Mouse (Mus musculus): ENCODE measurements around the gene Nhp2. TPM values are rescaled to one million over a fixed set of nuclear protein-coding genes. Genes with fewer than 3 reads are reported as not detected.

Gene Nhp2
- 10 to 100 TPM; 24.9 to 25.7 TPM for total RNA-seq (2021)
- long read RNA-seq, experiment 1, transcript Nhp2-202 (4 exons, 1,042 nt), result major isoform, 39 of 42 reads
- long read RNA-seq, experiment 1, partial matches to known transcripts, result 0 of 42 reads
- long read RNA-seq, experiment 1, other reads (novel, unspliced or antisense), result 0 of 42 reads
- long read RNA-seq, experiment 2, transcript Nhp2-202 (4 exons, 1,042 nt), result major isoform, 42 of 44 reads
- long read RNA-seq, experiment 2, partial matches to known transcripts, result 0 of 44 reads
- long read RNA-seq, experiment 2, other reads (novel, unspliced or antisense), result 2 of 44 reads

DNA sequence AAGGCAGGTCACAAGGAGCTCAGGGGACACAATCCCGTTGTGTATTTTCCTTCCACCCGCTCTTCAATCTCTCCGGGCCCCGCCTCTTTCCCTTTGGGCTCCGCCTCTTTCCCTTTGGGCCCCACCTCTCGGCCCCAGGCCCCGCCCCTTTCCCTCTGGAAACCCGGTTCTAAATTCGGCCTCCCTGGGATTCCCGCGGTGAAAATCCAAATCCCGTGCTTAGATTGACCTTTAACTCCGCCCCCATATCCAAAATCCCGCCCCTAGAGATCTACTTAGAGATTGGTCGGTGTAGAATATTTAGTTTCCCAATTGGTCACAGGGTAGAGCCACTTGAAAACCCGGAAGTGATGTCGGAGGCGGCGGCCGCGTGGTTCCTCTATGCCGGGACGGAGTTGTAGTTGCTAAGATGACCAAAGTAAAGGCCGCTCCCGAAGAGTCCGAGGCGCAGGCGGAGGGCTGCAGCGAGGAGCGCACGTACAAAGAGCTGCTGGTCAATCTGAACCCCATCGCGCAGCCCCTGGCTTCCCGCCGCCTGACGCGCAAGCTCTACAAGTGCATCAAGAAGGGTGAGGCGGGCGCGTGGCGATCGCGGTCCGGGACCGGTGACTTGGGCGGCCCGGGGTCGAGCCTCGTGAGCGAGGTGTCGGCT is at the start of gene Nhp2:
Gene Nhp2 (plus strand): TSS at position 327 of the 652 bp plus-strand sequence.
- intact Hi-C loops (cut with DNase I), result loop anchor here (2.0 to 5.0 kb wide), 2 partner anchors 15 to 33 kb away; partner anchors contain the start of genes D930048N14Rik, N4bp3 and Rmnd5b
- Histone ChIP-seq H3K4me3 (peak within 1 kb of the TSS; percentile 95), H3K27ac (peak within 1 kb of the TSS; percentile 93)
- DNase-seq, result peak; percentile 96
- TF ChIP-seq CTCF (IDR thresholded peaks at IDR 0.05), result no peak

DNA sequence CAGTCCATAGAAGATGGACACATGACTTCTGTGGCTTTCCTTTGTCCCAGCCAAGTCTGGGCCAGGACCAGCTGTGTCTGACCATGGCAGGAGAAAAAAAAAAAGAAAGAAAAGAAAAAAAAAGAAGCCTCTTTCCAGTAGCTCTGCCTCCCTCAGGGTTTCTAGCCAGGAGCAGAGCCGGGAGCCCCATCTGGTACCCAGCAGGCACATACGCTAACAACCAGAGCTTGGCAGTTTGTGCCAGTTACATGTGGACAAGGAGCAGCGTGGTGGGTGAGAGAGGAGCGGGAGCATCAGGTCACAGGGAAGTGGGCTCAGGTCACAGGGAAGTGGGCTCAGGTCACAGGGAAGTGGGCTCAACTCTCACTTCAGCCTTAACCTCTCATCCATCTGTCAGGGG is 43.1 kb upstream of the Nhp2 start:
- intact Hi-C loops (cut with DNase I), result no loop called here
- Histone ChIP-seq H3K27ac (no peak overlapping the region), H3K4me3 (no peak overlapping the region)
- no peak for DNase-seq
- TF ChIP-seq CTCF (IDR thresholded peaks at IDR 0.05), result no peak

DNA sequence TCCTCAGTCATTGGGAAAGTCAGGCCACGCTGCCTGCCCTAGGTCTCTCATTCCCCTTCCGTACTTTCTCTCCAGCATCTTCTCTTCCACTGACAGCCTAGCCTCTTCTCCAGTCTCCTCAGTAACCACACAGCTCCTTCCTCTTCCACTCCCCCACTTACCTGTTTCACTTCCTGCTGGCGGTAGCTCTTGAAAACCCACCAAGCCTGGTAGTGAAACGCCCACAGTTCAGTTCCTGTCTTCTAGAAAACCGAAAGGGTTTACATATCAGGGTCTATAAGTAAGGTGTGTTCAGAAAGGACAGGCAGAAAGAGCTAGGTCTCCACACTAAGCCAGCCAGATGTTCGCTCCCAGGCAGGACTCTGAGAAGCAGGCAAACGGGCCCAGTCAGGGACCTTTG is 41.9 kb upstream of the Nhp2 start:
- H3K27ac ChIP-seq, result no peak overlapping the region
- DNase-seq, result no peak
- intact Hi-C loops (cut with DNase I), result no loop called here
- H3K4me3 ChIP-seq, result no peak overlapping the region
- TF ChIP-seq CTCF (IDR thresholded peaks at IDR 0.05), result no peak

DNA sequence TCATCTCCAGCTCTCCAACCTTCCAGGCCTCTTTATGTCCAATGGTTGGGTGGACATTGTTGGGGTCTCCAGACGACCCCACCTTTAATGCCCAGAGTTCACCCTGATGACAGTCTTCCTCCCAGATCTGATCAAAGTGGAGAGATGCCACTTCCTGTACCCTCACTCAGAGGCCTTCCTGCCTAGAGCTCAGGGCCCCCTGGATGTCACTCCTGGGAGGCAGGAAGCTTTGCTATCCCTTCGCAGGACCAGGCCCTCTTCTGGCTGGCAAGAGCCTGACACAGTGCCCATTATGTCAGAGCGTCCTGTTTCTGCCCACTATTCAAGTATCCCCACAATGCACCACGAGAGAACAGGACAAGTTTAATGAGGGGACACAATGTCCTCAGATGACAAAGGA is 40.5 kb upstream of the Nhp2 start:
- H3K4me3 ChIP-seq, result no peak overlapping the region
- intact Hi-C loops (cut with DNase I), result no loop called here
- H3K27ac ChIP-seq, result no peak overlapping the region
- no peak for TF ChIP-seq CTCF (IDR thresholded peaks at IDR 0.05)
- no peak for DNase-seq

DNA sequence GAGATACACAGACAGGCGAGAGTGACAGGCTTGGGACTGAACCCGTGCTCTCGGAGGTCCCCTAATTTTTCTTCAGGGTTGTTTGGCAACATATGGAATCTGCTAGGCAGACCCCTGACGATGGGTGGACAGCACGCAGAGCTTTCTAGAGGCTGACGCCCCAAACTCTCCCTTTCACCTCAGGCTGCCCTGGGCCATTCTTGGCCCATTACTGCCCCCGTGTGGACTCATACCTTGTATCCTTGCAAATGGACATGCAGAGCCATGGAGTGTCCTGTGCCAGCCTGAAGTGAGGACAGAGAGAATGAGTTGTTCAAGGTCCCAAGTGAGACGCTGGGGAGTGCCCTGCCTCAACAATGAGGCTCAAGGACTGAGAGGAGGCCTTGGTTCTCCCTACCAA is 36.8 kb upstream of the Nhp2 start:
- peak; percentile 71 for TF ChIP-seq CTCF (IDR thresholded peaks at IDR 0.05)
- Histone ChIP-seq H3K27ac (no peak overlapping the region), H3K4me3 (no peak overlapping the region)
- intact Hi-C loops (cut with DNase I), result no loop called here
- DNase-seq, result peak; percentile 81

DNA sequence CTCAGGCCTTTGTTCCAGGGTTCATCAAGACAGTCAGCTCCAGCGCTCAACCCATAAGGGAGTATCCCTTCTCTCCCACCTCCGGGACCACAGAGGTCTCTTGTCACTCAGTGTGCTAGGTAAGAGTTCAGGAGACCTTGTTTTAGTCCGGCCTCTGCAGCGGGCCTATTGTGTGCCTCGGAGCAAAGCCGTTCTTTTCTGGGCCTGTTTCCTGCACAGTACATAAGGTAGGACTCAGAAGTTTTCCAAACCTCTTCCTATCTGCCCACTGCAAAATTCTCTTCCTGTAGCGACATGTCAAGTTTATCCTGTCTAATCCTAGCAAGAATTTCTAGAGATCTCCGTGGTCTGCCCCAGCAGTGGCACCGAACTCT is 35.5 kb upstream of the Nhp2 start:
- intact Hi-C loops (cut with DNase I), result no loop called here
- no peak for DNase-seq
- H3K4me3 ChIP-seq, result peak overlapping the region; percentile 83
- no peak for TF ChIP-seq CTCF (IDR thresholded peaks at IDR 0.05)
- peak overlapping the region; percentile 97 for H3K27ac ChIP-seq

DNA sequence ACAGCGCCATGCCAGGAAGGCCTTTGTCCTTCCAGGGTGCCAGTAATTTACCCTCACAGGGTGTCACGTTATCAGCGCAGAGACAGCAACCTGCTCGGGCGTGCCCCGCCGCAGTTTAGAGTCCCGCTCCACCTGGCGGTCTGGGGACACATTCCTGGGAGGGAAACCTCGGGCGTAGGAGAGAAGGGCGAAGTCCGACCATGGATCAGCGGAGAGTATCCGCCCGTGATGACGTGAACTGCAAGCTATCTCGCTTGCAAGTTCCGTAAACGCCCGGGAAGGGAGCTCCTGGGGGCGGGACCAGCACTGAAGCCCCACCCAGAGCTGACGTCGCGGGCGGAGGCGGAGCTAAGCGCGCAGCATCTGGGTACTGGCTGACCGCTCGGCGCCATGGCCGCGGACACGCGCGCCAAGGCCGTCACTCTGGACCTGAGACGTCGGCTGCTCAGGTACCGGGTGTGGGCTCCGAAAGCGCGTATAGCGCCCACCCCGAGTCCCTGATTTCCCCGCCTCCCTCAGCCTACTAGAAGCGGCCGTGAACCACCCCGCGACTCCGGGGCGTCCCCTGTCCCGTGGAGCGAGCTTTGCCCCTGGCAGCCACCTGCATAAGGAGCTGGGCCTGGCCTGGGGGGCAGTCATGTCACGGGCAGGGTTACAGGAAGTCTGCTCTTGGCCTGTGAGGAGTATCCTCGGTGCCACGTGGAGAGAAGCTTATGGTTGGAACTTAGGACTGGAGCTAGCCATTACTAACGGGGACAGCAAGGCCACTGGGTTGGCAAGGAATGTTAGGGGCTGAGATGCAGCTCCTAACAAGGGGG is 34.9 kb upstream of the Nhp2 start, which contains the start of gene Phykpl:
Gene Phykpl (plus strand): TSS at position 327 of the 818 bp plus-strand sequence.
- Histone ChIP-seq H3K4me3 (peak within 1 kb of the TSS; percentile 83), H3K27ac (peak within 1 kb of the TSS; percentile 97)
- DNase-seq, result peak; percentile 97
- peak; percentile 35 for TF ChIP-seq CTCF (IDR thresholded peaks at IDR 0.05)
- intact Hi-C loops (cut with DNase I), result no loop called here

DNA sequence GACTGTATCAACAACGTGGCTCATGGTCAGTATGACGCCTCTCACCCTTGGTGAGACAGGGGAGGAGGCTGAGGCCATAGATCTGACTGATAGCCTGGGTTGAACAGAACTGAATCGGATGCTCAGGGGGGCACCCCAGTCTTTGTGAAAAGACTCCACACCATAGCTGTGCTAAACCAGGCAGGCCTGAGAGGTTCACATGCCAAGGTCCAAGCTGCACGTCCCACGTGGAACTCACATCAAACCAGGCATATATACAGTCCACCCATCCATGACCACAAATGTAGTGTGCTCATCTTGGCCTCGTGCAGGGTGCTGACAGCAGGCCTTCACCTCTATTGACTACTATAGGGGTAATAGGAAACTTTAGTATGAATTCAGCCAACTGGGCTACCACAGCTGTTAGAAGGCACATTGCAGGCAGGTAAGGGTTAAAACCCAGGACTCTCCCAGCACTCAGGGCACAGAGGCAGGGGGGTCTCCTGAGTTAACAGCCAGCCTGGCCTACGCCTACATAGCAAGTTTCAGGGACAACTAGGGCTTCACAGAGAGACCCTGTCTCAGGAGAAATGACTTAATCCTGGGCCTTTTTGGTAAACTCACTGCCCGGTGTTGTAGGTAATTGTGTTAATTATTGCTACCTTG is 33.8 kb upstream of the Nhp2 start:
- peak overlapping the region; percentile 83 for H3K4me3 ChIP-seq
- no peak for DNase-seq
- TF ChIP-seq CTCF (IDR thresholded peaks at IDR 0.05), result no peak
- peak overlapping the region; percentile 97 for H3K27ac ChIP-seq
- intact Hi-C loops (cut with DNase I), result no loop called here

DNA sequence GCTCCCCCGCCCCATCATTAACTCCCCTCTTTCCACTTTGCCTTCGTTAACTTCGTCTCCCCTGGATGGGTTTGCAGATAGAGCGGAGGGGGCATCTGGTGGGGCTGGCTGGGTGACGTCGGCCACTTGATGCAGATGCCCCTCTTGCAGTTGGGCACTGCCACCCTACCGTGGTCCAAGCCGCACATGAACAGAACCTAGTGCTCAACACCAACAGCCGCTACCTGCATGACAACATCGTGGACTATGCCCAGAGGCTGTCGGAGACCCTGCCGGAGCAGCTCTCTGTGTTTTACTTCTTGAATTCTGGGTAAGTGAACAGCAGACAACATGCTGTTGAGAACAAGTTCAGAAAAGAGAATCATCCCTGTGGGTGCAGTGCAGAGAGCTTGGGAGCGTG is 33.1 kb upstream of the Nhp2 start:
- DNase-seq, result no peak
- intact Hi-C loops (cut with DNase I), result no loop called here
- no peak overlapping the region for H3K4me3 ChIP-seq

DNA sequence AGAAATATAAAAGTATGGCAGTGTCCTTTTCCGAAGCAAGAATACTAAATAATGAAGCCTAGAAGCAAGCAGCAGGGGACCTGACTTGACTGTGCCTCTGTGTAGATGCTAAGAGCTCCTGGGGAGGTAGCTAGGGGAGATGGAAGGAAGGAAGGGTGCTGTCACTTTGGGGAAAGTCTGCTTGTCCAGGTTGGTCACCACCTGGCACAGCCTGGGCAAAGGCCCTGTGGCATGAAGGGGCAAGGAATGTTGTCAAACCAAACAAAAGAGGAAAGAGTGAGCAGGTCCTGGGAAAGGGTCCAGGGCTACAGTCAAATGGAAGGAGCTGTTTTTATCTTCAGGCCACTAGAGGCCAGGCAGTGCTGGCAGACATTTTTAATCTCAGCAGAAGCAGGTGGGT is 32.5 kb upstream of the Nhp2 start:
- no peak for DNase-seq
- Histone ChIP-seq H3K4me3 (no peak overlapping the region), H3K27ac (no peak overlapping the region)
- intact Hi-C loops (cut with DNase I), result no loop called here
- no peak for TF ChIP-seq CTCF (IDR thresholded peaks at IDR 0.05)

More for the DNA sequence above, 33.1 kb upstream of the Nhp2 start:
- H3K27ac ChIP-seq, result no peak overlapping the region
- no peak for TF ChIP-seq CTCF (IDR thresholded peaks at IDR 0.05)

DNA sequence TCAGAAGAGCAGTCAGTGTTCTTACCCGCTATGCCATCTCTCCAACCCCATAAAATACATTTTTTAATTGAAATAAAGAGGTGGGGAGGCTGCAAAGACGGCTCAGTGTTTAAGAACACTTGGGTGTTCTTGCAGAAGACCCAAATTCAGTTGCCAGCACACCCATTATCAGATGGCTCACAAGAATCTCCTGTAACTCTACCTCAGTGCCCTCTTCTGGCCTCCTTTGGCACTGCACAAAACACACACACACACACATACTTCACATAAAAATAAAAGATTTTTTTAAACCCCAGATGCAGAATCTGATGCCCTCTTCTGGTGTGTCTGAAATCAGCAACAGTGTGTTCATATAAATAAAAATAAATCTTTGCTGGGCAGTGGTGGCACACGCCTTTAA is 30.7 kb upstream of the Nhp2 start:
- intact Hi-C loops (cut with DNase I), result no loop called here
- TF ChIP-seq CTCF (IDR thresholded peaks at IDR 0.05), result no peak; the same call in 1 of the 2 replicates
- Histone ChIP-seq H3K27ac (no peak overlapping the region), H3K4me3 (no peak overlapping the region)
- no peak for DNase-seq

DNA sequence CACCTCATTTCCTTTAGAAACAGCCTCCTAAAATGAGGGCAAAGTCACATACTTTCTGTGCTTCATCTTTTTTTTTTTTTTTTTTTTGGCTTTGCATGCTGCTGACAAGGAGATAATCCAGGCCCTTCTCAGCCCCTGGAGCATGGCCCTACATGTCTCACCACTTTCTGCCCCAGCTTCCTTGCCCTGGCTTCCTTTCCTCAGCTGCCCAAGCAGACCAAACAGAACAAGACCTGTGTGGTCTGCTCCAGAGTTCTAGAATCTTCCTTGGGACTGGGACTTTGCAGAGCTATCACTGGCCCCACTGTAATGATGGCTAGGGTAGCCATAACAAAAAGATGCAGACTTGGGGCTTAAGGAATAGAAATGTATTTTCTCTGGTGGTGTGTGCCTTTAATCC is 29.5 kb upstream of the Nhp2 start:
- Histone ChIP-seq H3K4me3 (no peak overlapping the region), H3K27ac (no peak overlapping the region)
- intact Hi-C loops (cut with DNase I), result no loop called here
- DNase-seq, result no peak
- TF ChIP-seq CTCF (IDR thresholded peaks at IDR 0.05), result no peak
